In genomic region chr17:24719494-24720222, GRCm38 (mm10) we compare ENCODE assay signal across 8 mouse cellular contexts. TPM values are rescaled to one million over a fixed set of nuclear protein-coding genes. Genes with fewer than 3 reads are reported as not detected.
DNase-seq lines count a peak whose midpoint lies in the region; ATAC-seq and TF ChIP-seq lines count a peak whose summit lies in the region.

No protein-coding gene starts in this region.

- H3K9ac ChIP-seq in hindbrain, embryonic 14.5 days = peak overlapping the region; percentile 90

- POLR2A ChIA-PET in Patski (lab: Charles Lee) = interaction anchor here (0.8 kb wide), 1 partner anchor 19 kb away, joined by 7 read pairs; no protein-coding TSS in a partner anchor

- in situ Hi-C loops in Patski (cut with MboI; ENCODE audit: low pct_unique_long_range_greater_than_20kb) = loop anchor here (5.0 kb wide), 1 partner anchor 1823 kb away; no protein-coding TSS in a partner anchor

- peaks cover 36% of the 10 kb centered on the region for H3K36me3 ChIP-seq in hindbrain, embryonic 14.5 days (replicated peaks; ENCODE audit: control insufficient read depth, insufficient read depth)

- peak; percentile 91 for DNase-seq in Patski (ENCODE audit: low read depth, low spot score)
- peak; percentile 99 for DNase-seq in cerebellum, postnatal 14 days
- peak; percentile 97 to 99 for DNase-seq in frontal cortex, postnatal 14 days (ENCODE audit: low spot score in 2 of 2)
- peak; percentile 97 for DNase-seq in hindbrain, embryonic 14.5 days (ENCODE audit: low spot score)
- peak; percentile 97 to 98 for DNase-seq in layer of hippocampus, postnatal 36 days
- DNase-seq in lung, postnatal 36 days = peak; percentile 99
- peak; percentile 99 for DNase-seq in retina, postnatal 1 day
- DNase-seq in urinary bladder, adult 18-20 months (ENCODE audit: low spot score in 2 of 2) = peak; percentile 89 to 97

- no peaks in the 10 kb centered on the region for H3K9me3 ChIP-seq in hindbrain, embryonic 14.5 days (ENCODE audit: control insufficient read depth, low read length)

- H3K4me1 ChIP-seq in hindbrain, embryonic 14.5 days (replicated peaks; ENCODE audit: control insufficient read depth, insufficient read depth, low read length) = peaks cover 24% of the 10 kb centered on the region

- WGBS in hindbrain, embryonic 14.5 days = under 1% methylated on average over 61 of the region's 61 CpGs

- H3K4me3 ChIP-seq in hindbrain, embryonic 14.5 days (replicated peaks; ENCODE audit: low read length) = peak overlapping the region; percentile 78

- H3K4me2 ChIP-seq in hindbrain, embryonic 14.5 days (replicated peaks) = peak overlapping the region; percentile 96

- H3K27ac ChIP-seq in hindbrain, embryonic 14.5 days = peak overlapping the region; percentile 88

- no peak for TF ChIP-seq CTCF in Patski (IDR thresholded peaks at IDR 0.05)

- CTCF ChIA-PET in Patski (lab: Charles Lee) = no interaction called here

- H3K27me3 ChIP-seq in Patski = no peaks in the 10 kb centered on the region
- no peaks in the 10 kb centered on the region for H3K27me3 ChIP-seq in hindbrain, embryonic 14.5 days (ENCODE audit: control insufficient read depth, insufficient read depth, low read length)

- ATAC-seq in Patski = peak; percentile 80
- ATAC-seq in hindbrain, embryonic 14.5 days (ENCODE audit: low FRiP score) = peak; percentile 98

RNA-seq across cellular contexts. Expression of gene Rps2, which starts 1.7 kb away (rescaled TPM):
- polyA plus RNA-seq in Patski (2021) = 1,141 TPM
- polyA plus RNA-seq in hindbrain, embryonic 14.5 days (2014; fragmentation: Nextera tagmentation; extraction: Ambion mirVana) = 800 and 838 TPM in 2 replicates
- total RNA-seq in layer of hippocampus, postnatal 36 days (2021) = 100 to 1,000 TPM; 326 to 349 TPM

RNA-seq across cellular contexts. Expression of gene Rnf151, which starts 1.8 kb away (rescaled TPM):
- 0.08 TPM for polyA plus RNA-seq in Patski (2021)
- not detected in 2 replicates for polyA plus RNA-seq in hindbrain, embryonic 14.5 days (2014; fragmentation: Nextera tagmentation; extraction: Ambion mirVana)
- not detected for total RNA-seq in layer of hippocampus, postnatal 36 days (2021)

RNA-seq across cellular contexts. Expression of gene Ndufb10, which starts 4.6 kb away (rescaled TPM):
- 362 TPM for polyA plus RNA-seq in Patski (2021)
- polyA plus RNA-seq in hindbrain, embryonic 14.5 days (2014; fragmentation: Nextera tagmentation; extraction: Ambion mirVana) = 308 and 347 TPM in 2 replicates
- 100 to 1,000 TPM; 199 to 228 TPM for total RNA-seq in layer of hippocampus, postnatal 36 days (2021)

RNA-seq across cellular contexts. Expression of gene Rpl3l, which starts 8.0 kb away (rescaled TPM):
- 0.15 TPM for polyA plus RNA-seq in Patski (2021)
- 0.25 TPM in 1 of 2 replicates, not detected in the other for polyA plus RNA-seq in hindbrain, embryonic 14.5 days (2014; fragmentation: Nextera tagmentation; extraction: Ambion mirVana)
- total RNA-seq in layer of hippocampus, postnatal 36 days (2021) = under 1 TPM in 1 of 2 experiments, not detected in 1; 0.56 TPM

RNA-seq across cellular contexts. Expression of gene Tbl3, which starts 12.2 kb away (rescaled TPM):
- polyA plus RNA-seq in Patski (2021) = 66.1 TPM
- 58.3 and 64.3 TPM in 2 replicates for polyA plus RNA-seq in hindbrain, embryonic 14.5 days (2014; fragmentation: Nextera tagmentation; extraction: Ambion mirVana)
- total RNA-seq in layer of hippocampus, postnatal 36 days (2021) = 10 to 100 TPM; 26.1 to 29.4 TPM

Comparison
In these comparisons a context has a peak if more than half of its experiments do, and no peak if none do; other contexts are left out.
1. Peak in every context shown above with its lines: DNase-seq, ATAC-seq, H3K4me3 ChIP-seq and H3K27ac ChIP-seq.